Mouse (Mus musculus): Measurements from ENCODE around the gene Olfr1123. TPM values are rescaled to one million over a fixed set of nuclear protein-coding genes. Genes with fewer than 3 reads are reported as not detected.

The Olfr1123 gene
- polyA plus RNA-seq (2017; shearing (Covaris generic)), result not detected

DNA sequence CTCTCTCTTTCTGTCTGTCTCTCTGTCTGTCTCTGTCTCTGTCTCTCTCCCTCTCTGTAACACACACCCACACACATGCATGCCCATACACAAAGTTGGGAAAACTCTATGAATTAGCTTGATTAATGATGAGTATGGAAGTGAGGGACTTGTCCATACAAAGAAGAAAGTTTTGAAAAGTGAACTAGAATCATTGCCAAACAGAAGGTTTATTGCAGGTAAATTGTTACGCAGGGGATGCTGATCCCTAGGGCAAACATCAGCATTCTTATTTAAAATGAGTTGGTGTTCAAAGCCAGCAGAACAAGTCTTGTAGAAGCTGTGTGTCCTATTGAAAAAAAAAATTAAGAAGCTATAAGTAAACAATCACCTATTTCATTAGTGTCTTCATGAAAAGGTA is at the start of gene Olfr1123:
Gene Olfr1123 (plus strand): TSS at position 301 of the 400 bp plus-strand sequence.

DNA sequence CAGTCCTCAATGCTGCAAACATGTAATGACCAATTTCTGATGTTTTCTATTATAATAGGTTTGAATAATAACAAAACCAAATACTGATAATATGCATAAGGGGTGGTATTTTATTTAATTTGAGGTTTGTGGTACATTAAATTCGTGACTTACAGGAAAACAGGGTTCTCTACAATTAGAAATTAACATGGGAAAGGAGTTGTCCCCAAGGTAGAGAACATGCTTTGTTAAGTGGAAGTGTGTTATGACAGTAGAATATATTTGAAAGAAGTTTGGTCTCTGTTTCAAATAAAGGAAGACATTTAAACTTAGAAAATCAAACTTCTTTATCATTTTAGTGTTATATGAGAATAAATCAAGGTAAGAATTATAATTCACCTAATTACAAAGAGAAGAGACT is 46.8 kb upstream of the Olfr1123 start, which contains the start of gene Olfr1121:
Gene Olfr1121 (plus strand): TSS at position 301 of the 400 bp plus-strand sequence.

DNA sequence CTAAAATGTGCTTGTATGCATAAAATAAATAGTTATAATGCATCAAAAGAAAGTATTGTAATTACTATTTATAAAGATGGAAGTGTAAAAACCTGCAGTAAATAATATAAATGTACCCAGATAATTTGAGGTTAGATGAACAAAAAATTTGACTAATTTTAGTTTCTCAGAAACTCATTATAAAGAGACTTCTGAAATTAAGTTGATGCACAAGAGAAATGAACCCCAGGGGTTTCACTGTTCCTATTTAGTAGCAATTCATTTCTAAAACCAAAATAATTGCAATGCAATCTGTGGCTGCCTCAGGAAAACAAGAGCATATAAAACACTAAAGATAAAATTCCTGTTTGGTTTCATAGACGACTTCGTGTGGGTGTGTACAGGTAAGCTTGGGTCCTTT is 30.9 kb upstream of the Olfr1123 start, which contains the start of gene Olfr1122:
Gene Olfr1122 (plus strand): TSS at position 301 of the 400 bp plus-strand sequence.

DNA sequence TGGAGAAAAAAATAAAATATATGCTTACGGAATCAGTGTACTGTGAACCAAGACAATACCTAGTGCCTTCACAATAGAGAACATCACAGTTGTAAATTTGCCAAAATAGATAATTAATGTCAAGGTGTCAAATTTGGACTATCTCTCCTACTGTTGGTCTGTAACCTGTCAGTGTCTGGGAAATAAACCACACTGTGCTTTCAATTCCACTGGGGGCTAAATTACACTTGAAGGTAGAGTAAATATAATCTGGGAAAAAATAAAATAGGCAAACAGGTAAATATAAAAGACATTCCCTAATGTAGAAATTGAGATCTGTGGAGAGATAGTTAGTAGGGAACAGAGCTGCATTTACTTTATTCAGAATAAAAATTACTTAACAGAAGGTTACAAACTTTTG is 13.5 kb downstream of the Olfr1123 start, which contains the start of gene Olfr1124:
Gene Olfr1124 (plus strand): TSS at position 301 of the 400 bp plus-strand sequence.

DNA sequence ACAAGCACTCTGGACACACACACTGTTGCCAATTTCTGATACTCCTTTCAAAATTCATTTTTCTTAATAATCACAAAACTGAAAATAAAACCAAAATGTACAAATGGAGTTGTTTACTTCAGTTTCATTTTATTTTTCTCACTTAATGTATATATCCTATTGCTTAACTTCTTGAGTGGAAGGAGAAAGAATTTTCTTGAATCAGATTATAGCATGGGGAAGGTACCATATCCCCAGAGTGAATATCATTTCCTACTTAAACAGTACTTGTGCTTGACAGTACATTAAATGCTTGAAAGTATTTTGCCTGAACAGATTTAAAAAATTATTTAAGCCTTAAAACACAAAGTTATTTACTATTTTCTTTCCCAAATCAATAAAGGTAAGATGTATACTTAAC is 37.2 kb downstream of the Olfr1123 start, which contains the start of gene Olfr1126:
Gene Olfr1126 (plus strand): TSS at position 301 of the 400 bp plus-strand sequence.

Other genes with a start within 250 kb of the Olfr1123 start
- gene Olfr1112, start 228.8 kb upstream of the Olfr1123 start, polyA plus RNA-seq (2017; shearing (Covaris generic)), result not detected
- gene Olfr1113, start 207.7 kb upstream of the Olfr1123 start, polyA plus RNA-seq (2017; shearing (Covaris generic)), result not detected
- not detected for gene Olfr1115, start 168.6 kb upstream of the Olfr1123 start, polyA plus RNA-seq (2017; shearing (Covaris generic))
- not detected for gene Olfr1116, start 149.1 kb upstream of the Olfr1123 start, polyA plus RNA-seq (2017; shearing (Covaris generic))
- not detected for gene Olfr1118, start 109.1 kb upstream of the Olfr1123 start, polyA plus RNA-seq (2017; shearing (Covaris generic))
- gene Olfr1120, start 61.8 kb upstream of the Olfr1123 start, polyA plus RNA-seq (2017; shearing (Covaris generic)), result not detected
- not detected for gene Olfr1121, start 46.7 kb upstream of the Olfr1123 start, polyA plus RNA-seq (2017; shearing (Covaris generic))
- gene Olfr1122, start 30.8 kb upstream of the Olfr1123 start, polyA plus RNA-seq (2017; shearing (Covaris generic)), result not detected
- not detected for gene Olfr1124, start 13.6 kb downstream of the Olfr1123 start, polyA plus RNA-seq (2017; shearing (Covaris generic))
- not detected for gene Olfr1126, start 37.3 kb downstream of the Olfr1123 start, polyA plus RNA-seq (2017; shearing (Covaris generic))
- not detected for gene Pramel7, start 80.5 kb downstream of the Olfr1123 start, polyA plus RNA-seq (2017; shearing (Covaris generic))
- not detected for gene Pramel6, start 89.9 kb downstream of the Olfr1123 start, polyA plus RNA-seq (2017; shearing (Covaris generic))
- gene Olfr153, start 115.2 kb downstream of the Olfr1123 start, polyA plus RNA-seq (2017; shearing (Covaris generic)), result not detected
- gene Olfr1128, start 128.9 kb downstream of the Olfr1123 start, polyA plus RNA-seq (2017; shearing (Covaris generic)), result not detected
- not detected for gene Olfr1129, start 157.3 kb downstream of the Olfr1123 start, polyA plus RNA-seq (2017; shearing (Covaris generic))
- gene Olfr1130, start 189.6 kb downstream of the Olfr1123 start, polyA plus RNA-seq (2017; shearing (Covaris generic)), result not detected
- gene Olfr1131, start 210.5 kb downstream of the Olfr1123 start, polyA plus RNA-seq (2017; shearing (Covaris generic)), result not detected
- not detected for gene Olfr1132, start 220.9 kb downstream of the Olfr1123 start, polyA plus RNA-seq (2017; shearing (Covaris generic))
- gene Olfr1133, start 230.7 kb downstream of the Olfr1123 start, polyA plus RNA-seq (2017; shearing (Covaris generic)), result not detected
- not detected for gene Olfr1134, start 241.8 kb downstream of the Olfr1123 start, polyA plus RNA-seq (2017; shearing (Covaris generic))

All from activated CD4-positive, CD25-positive, alpha-beta regulatory T cell, adult 9 weeks (primary cell).